Mouse (Mus musculus) thymus, adult 2 months (tissue): ENCODE results near the gene Bach2. TPM values are rescaled to one million over a fixed set of nuclear protein-coding genes. Genes with fewer than 3 reads are reported as not detected.

Experiments
- DNase-seq: peaks from one replicate; pipeline ENCODE4 v3.0.0; 2021
- H3K27ac ChIP-seq: fragments of 200-500 bp; 2 replicates; pipeline ENCODE4 v1.5.1; 2012; ENCODE audit warnings: low read length, control low read depth; ENCODE audit not compliant: control insufficient read depth, insufficient read depth
- H3K27me3 ChIP-seq: fragments of 200-500 bp; 2 replicates; pipeline ENCODE4 v1.6.1; 2012; ENCODE audit warnings: mild to moderate bottlenecking, low read length, moderate library complexity, mixed read lengths; ENCODE audit not compliant: control insufficient read depth, insufficient read depth
- H3K36me3 ChIP-seq: fragments of 200-500 bp; 2 replicates; pipeline ENCODE4 v1.6.1; 2012; ENCODE audit warnings: mild to moderate bottlenecking, low read length, moderate library complexity; ENCODE audit not compliant: control insufficient read depth, insufficient read depth
- H3K4me1 ChIP-seq: fragments of 200-500 bp; replicated peaks from 2 replicates; pipeline ENCODE4 v1.6.1; 2012; ENCODE audit warnings: low read length; ENCODE audit not compliant: control insufficient read depth, insufficient read depth
- H3K4me3 ChIP-seq: fragments of 200-500 bp; 2 replicates; pipeline ENCODE4 v1.5.1; 2012; ENCODE audit warnings: mild to moderate bottlenecking, low read length, control low read depth, moderate library complexity; ENCODE audit not compliant: control insufficient read depth, insufficient read depth
- CTCF ChIP-seq: fragments of 200-500 bp; IDR thresholded peaks from 2 replicates; pipeline ENCODE4 v1.5.1; 2012; ENCODE audit warnings: mild to moderate bottlenecking, control low read depth, low read length, moderate library complexity, borderline replicate concordance; ENCODE audit not compliant: control insufficient read depth, poor library complexity, insufficient read depth; ENCODE audit errors: extremely low read depth
- POLR2A ChIP-seq: fragments of 200-500 bp; IDR thresholded peaks from 2 replicates; pipeline ENCODE4 v1.6.1; 2012; ENCODE audit warnings: mild to moderate bottlenecking, low read length, control low read depth, moderate library complexity; ENCODE audit not compliant: control insufficient read depth, poor library complexity, insufficient read depth; ENCODE audit errors: extremely low read depth
- WGBS: fragments of 180-500 bp; shearing (Covaris S2); methylation state at CpG from one replicate; pipeline ENCODE4 v1.1.7; 2018; 5-methylcytosine and 5-hydroxymethylcytosine counted together
- polyA plus RNA-seq: library from polyadenylated mRNA; depleted of rRNA; stranded (reverse); fragments of >200 nt; gene quantifications from 2 replicates; pipeline ENCODE4 v1.2.3, GENCODE M21; 2012

Gene Bach2
- polyA plus RNA-seq, 1 experiment: 9.4 TPM

- no peaks in the 10 kb centered on the region for H3K36me3 ChIP-seq
- TF ChIP-seq POLR2A (no peak), CTCF (no peak)
- 72% methylated on average over 11 of the region's 11 CpGs for WGBS
- DNase-seq: no peak
- H3K4me3 ChIP-seq: no peak overlapping the region
- no peaks in the 10 kb centered on the region for H3K27me3 ChIP-seq
- no peaks in the 10 kb centered on the region for H3K4me1 ChIP-seq
- no peak overlapping the region for H3K27ac ChIP-seq
Measured at GRCm38 (mm10) chr4:32439974-32440739, 201.6 kb downstream of the Bach2 start.

- 97% methylated on average over 6 of the region's 6 CpGs for WGBS
- Histone ChIP-seq H3K4me3 (no peak overlapping the region), H3K27me3 (no peaks in the 10 kb centered on the region), H3K4me1 (no peaks in the 10 kb centered on the region), H3K27ac (no peak overlapping the region), H3K36me3 (no peaks in the 10 kb centered on the region)
- TF ChIP-seq POLR2A: no peak
- no peak for TF ChIP-seq CTCF
- DNase-seq: no peak
Measured at GRCm38 (mm10) chr4:32440740-32441072, 202.1 kb downstream of the Bach2 start.

- H3K4me3 ChIP-seq: no peak overlapping the region
- H3K36me3 ChIP-seq: no peaks in the 10 kb centered on the region
- WGBS: 71% methylated on average over 1 of the region's 1 CpGs
- H3K4me1 ChIP-seq: no peaks in the 10 kb centered on the region
- no peaks in the 10 kb centered on the region for H3K27me3 ChIP-seq
- DNase-seq: no peak
- TF ChIP-seq CTCF (no peak), POLR2A (no peak)
- no peak overlapping the region for H3K27ac ChIP-seq
Measured at GRCm38 (mm10) chr4:32444671-32445196, 206.1 kb downstream of the Bach2 start.

- 97% methylated on average over 3 of the region's 3 CpGs for WGBS
- no peaks in the 10 kb centered on the region for H3K4me1 ChIP-seq
- TF ChIP-seq CTCF: no peak
- TF ChIP-seq POLR2A: no peak
- H3K36me3 ChIP-seq: no peaks in the 10 kb centered on the region
- no peak overlapping the region for H3K4me3 ChIP-seq
- no peaks in the 10 kb centered on the region for H3K27me3 ChIP-seq
- no peak overlapping the region for H3K27ac ChIP-seq
- no peak for DNase-seq
Measured at GRCm38 (mm10) chr4:32447850-32448249, 209.2 kb downstream of the Bach2 start.

- TF ChIP-seq POLR2A (no peak), CTCF (no peak)
- 91% methylated on average over 7 of the region's 7 CpGs for WGBS
- Histone ChIP-seq H3K36me3 (no peaks in the 10 kb centered on the region), H3K4me3 (no peak overlapping the region), H3K4me1 (no peaks in the 10 kb centered on the region), H3K27me3 (no peaks in the 10 kb centered on the region), H3K27ac (no peak overlapping the region)
- no peak for DNase-seq
Measured at GRCm38 (mm10) chr4:32461986-32462385, 223.4 kb downstream of the Bach2 start.

GRCm38 (mm10) chr4:32463065-32463464 lies 224.5 kb downstream of the Bach2 start:
- WGBS: 95% methylated on average over 6 of the region's 6 CpGs
- no peak for TF ChIP-seq POLR2A
- TF ChIP-seq CTCF: no peak
- no peak for DNase-seq
- Histone ChIP-seq H3K4me1 (no peaks in the 10 kb centered on the region), H3K4me3 (no peak overlapping the region), H3K36me3 (no peaks in the 10 kb centered on the region), H3K27me3 (no peaks in the 10 kb centered on the region), H3K27ac (no peak overlapping the region)

- no peak for TF ChIP-seq CTCF
- Histone ChIP-seq H3K27me3 (no peaks in the 10 kb centered on the region), H3K4me3 (no peak overlapping the region), H3K36me3 (no peaks in the 10 kb centered on the region), H3K4me1 (no peaks in the 10 kb centered on the region), H3K27ac (no peak overlapping the region)
- DNase-seq: no peak
- 91% methylated on average over 6 of the region's 6 CpGs for WGBS
Measured at GRCm38 (mm10) chr4:32464540-32464939, 225.9 kb downstream of the Bach2 start.
